Mouse (Mus musculus) brain, embryonic 14.5 days (tissue): ENCODE measurements at regions not wholly inside any gene's neighbourhood (a gene's known extent, or its start where the extent isn't known, plus 50 kb on each side); places are given as distances from the start of the nearest gene placed in this dataset.

Experiments
- CTCF ChIP-seq: fragments of 200-500 bp; IDR thresholded peaks from 2 replicates; pipeline ENCODE4 v1.5.1; 2012; ENCODE audit warnings: inconsistent platforms, mild to moderate bottlenecking, moderate library complexity, borderline replicate concordance; ENCODE audit not compliant: insufficient read depth, insufficient read length; ENCODE audit errors: extremely low read depth
- POLR2A ChIP-seq: fragments of 200-500 bp; IDR thresholded peaks from 2 replicates; pipeline ENCODE4 v1.6.1; 2012; ENCODE audit warnings: mild to moderate bottlenecking, inconsistent platforms, borderline replicate concordance; ENCODE audit not compliant: poor library complexity, insufficient read depth, insufficient read length, severe bottlenecking; ENCODE audit errors: extremely low read depth

DNA sequence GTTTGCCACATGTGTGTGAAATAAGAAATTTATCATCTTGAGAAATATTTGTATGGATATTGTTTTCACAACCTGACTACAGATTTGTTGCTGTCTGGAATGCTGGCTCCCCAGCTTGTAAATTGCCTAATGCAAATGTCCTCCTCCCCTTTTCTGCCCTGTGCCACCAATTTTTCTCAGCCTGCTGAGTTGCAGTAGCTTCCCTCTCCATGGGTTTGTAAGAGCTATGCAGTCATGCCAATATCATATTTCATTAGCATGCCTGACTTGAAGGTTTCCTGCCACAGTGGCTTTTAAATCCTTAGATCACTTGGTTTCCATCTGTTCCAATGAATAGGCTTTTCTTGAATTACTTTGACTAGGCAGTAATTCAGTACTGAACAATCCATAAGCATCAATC is 383.9 kb upstream of the Gli3 start:
- no peak for TF ChIP-seq CTCF
- no peak for TF ChIP-seq POLR2A
